Mouse (Mus musculus) liver, embryonic 12.5 days (tissue): ENCODE measurements around the gene Nprl3. TPM values are rescaled to one million over a fixed set of nuclear protein-coding genes. Genes with fewer than 3 reads are reported as not detected.

Experiments used
- ATAC-seq: fragments of 200-750 bp; cut with Nextera tagmentation; 2 replicates; pipeline ENCODE4 v1.8.0; 2017; ENCODE audit warnings: moderate number of reproducible peaks, mild to moderate bottlenecking, moderate library complexity
- H3K27ac ChIP-seq: fragments of 300-500 bp; sonication (generic); 2 replicates; pipeline ENCODE4 v1.5.1; 2016; ENCODE audit warnings: mild to moderate bottlenecking
- H3K27me3 ChIP-seq: fragments of 300-500 bp; sonication (generic); replicated peaks from 2 replicates; pipeline ENCODE4 v1.6.1; 2016; ENCODE audit warnings: mild to moderate bottlenecking, moderate library complexity
- H3K36me3 ChIP-seq: fragments of 300-500 bp; sonication (generic); 2 replicates; pipeline ENCODE4 v1.6.1; 2016; ENCODE audit warnings: mild to moderate bottlenecking, moderate library complexity
- H3K4me1 ChIP-seq: fragments of 300-500 bp; sonication (generic); 2 replicates; pipeline ENCODE4 v1.6.1; 2016
- H3K4me2 ChIP-seq: fragments of 300-500 bp; sonication (generic); 2 replicates; pipeline ENCODE4 v1.6.1; 2016; ENCODE audit warnings: mild to moderate bottlenecking, moderate library complexity
- H3K4me3 ChIP-seq: fragments of 300-500 bp; sonication (generic); 2 replicates; pipeline ENCODE4 v1.5.1; 2016; ENCODE audit warnings: mild to moderate bottlenecking, moderate library complexity
- H3K9ac ChIP-seq: fragments of 300-500 bp; sonication (generic); 2 replicates; pipeline ENCODE4 v1.6.1; 2016; ENCODE audit warnings: mild to moderate bottlenecking, moderate library complexity
- H3K9me3 ChIP-seq: fragments of 300-500 bp; sonication (generic); replicated peaks from 2 replicates; pipeline ENCODE4 v1.6.1; 2016; ENCODE audit warnings: mild to moderate bottlenecking, moderate library complexity
- WGBS: fragments of 180-500 bp; shearing (Covaris S2); methylation state at CpG from one replicate; pipeline ENCODE4 v1.1.7; 2016; ENCODE audit not compliant: insufficient replicate concordance; 5-methylcytosine and 5-hydroxymethylcytosine counted together
- polyA plus RNA-seq: library from polyadenylated mRNA; unstranded; fragments of >200 nt; fragmentation: Nextera tagmentation; extraction: Ambion mirVana; gene quantifications from 2 replicates; pipeline ENCODE4 v1.2.1, GENCODE M21; 2016

The Nprl3 gene
- polyA plus RNA-seq, 1 experiment from 2014 or later: 34.6 TPM

GRCm38 (mm10) chr11:32189434-32189833 is 78.1 kb downstream of the Nprl3 start:
- Histone ChIP-seq H3K4me1 (no peaks in the 10 kb centered on the region), H3K27me3 (0 out of 2 replicates have a peak, but pooled peaks cover 11% of the 10 kb centered on the region), H3K9ac (no peak overlapping the region), H3K9me3 (no peaks in the 10 kb centered on the region), H3K27ac (no peak overlapping the region), H3K36me3 (no peaks in the 10 kb centered on the region), H3K4me3 (no peak overlapping the region), H3K4me2 (no peak overlapping the region)
- 80% methylated on average over 5 of the region's 5 CpGs for WGBS
- no peak for ATAC-seq

DNA sequence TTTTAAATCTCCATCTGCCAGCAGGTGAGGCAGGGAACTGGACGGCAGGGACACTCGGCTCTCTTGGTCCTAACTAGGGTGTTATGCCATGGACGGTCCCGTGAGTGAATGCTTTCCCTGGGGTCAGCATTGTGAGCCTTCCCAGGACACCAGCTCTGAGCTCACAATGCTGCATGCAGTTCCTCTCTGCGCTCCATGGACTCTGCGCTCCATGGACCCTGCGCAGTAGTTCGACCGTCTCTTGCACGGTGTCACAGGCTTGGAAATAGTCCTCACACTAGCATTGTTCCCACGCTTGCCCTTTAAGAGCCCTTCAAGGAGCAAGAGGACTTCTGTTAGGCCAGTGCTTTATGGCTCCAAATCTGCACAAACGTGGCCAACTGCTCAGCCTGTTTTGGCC is 78.6 kb downstream of the Nprl3 start:
- H3K9ac ChIP-seq: no peak overlapping the region
- H3K27ac ChIP-seq: no peak overlapping the region
- H3K4me1 ChIP-seq: no peaks in the 10 kb centered on the region
- no peak for ATAC-seq
- H3K27me3 ChIP-seq: 0 out of 2 replicates have a peak, but pooled peaks cover 11% of the 10 kb centered on the region
- 77% methylated on average over 12 of the region's 12 CpGs for whole genome bisulfite sequencing
- no peak overlapping the region for H3K4me2 ChIP-seq
- H3K4me3 ChIP-seq: no peak overlapping the region
- H3K36me3 ChIP-seq: no peaks in the 10 kb centered on the region
- H3K9me3 ChIP-seq: no peaks in the 10 kb centered on the region

GRCm38 (mm10) chr11:32187256-32187655 is 80.3 kb downstream of the Nprl3 start:
- H3K4me3 ChIP-seq: no peak overlapping the region
- H3K9ac ChIP-seq: no peak overlapping the region
- H3K27ac ChIP-seq: no peak overlapping the region
- H3K9me3 ChIP-seq: no peaks in the 10 kb centered on the region
- no peaks in the 10 kb centered on the region for H3K36me3 ChIP-seq
- 68% methylated on average over 4 of the region's 4 CpGs for WGBS
- H3K4me2 ChIP-seq: no peak overlapping the region
- no peaks in the 10 kb centered on the region for H3K4me1 ChIP-seq
- no peak for ATAC-seq
- 0 out of 2 replicates have a peak, but pooled peaks cover 11% of the 10 kb centered on the region for H3K27me3 ChIP-seq

DNA sequence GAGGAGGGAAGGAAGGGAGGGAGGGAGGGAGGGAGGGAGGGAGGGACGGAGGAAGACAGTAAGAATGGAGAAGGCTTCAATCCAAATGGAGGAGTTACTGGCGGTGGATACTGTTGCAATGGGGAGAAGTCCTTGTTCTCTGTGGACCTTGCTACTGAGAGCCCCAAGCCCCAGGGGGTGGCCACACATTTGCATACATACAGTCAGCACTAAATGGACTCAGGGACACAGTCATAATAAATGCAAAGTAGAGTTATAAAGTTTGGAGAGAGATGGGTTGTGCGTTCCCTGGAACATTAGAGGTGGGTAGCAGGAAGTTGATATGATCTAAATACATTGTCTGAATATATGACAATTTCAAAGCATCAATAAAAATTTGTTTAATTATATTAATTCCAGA is 81.5 kb downstream of the Nprl3 start:
- Histone ChIP-seq H3K9ac (no peak overlapping the region), H3K27me3 (0 out of 2 replicates have a peak, but pooled peaks cover 16% of the 10 kb centered on the region), H3K4me2 (no peak overlapping the region), H3K9me3 (no peaks in the 10 kb centered on the region), H3K27ac (no peak overlapping the region), H3K36me3 (no peaks in the 10 kb centered on the region), H3K4me3 (no peak overlapping the region), H3K4me1 (no peaks in the 10 kb centered on the region)
- 73% methylated on average over 3 of the region's 3 CpGs for WGBS
- no peak for ATAC-seq

- no peak for ATAC-seq
- H3K9ac ChIP-seq: no peak overlapping the region
- H3K36me3 ChIP-seq: no peaks in the 10 kb centered on the region
- H3K4me1 ChIP-seq: no peaks in the 10 kb centered on the region
- no peak overlapping the region for H3K4me3 ChIP-seq
- H3K27ac ChIP-seq: no peak overlapping the region
- H3K4me2 ChIP-seq: no peak overlapping the region
- H3K27me3 ChIP-seq: 0 out of 2 replicates have a peak, but pooled peaks cover 11% of the 10 kb centered on the region
- no peaks in the 10 kb centered on the region for H3K9me3 ChIP-seq
- 76% methylated on average over 8 of the region's 8 CpGs for WGBS
Observed at GRCm38 (mm10) chr11:32184469-32184868, 83.0 kb downstream of the Nprl3 start.

DNA sequence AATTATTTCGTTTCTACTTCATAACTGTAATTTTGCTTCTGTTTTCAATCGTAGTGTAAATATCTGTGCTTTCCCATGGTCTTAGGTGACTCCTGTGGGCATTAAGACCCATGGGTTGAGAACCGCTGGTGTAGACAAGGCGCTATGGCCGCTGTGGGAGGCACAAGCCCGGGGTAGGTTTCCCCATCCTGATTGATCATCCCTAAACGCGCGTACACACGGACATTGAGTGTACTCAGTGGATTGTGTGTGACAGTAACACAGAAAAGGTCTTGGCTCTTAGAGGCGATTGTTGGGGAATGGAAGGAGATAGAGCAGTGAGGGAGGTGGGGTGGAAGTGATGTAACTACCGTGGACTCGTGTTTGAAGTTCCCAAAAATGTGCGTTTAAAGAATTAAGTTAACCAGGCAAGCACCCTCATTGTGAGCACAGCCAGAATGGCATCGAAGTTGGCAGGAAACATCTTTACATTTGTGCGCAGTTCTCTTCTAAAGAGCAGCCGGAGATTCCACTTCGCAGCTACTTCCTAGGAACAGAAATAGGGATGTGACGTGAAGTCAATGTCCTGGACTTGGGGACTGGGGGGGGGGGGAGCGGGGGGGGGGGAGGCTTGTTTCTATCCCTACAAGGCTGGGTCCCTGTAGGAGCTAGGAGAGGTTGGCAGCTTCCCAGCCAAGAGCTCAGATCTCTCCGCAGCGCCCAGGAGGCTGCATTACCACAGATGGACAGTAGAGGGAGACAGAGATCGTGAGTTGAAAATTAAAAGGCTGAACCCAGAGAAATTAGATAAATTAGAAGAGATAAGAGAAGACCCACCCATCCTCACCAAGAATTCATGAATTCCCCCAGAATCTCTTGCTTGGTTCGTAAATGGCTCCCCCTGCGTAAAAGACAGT is 85.3 kb downstream of the Nprl3 start:
- Histone ChIP-seq H3K27me3 (peaks cover 16% of the 10 kb centered on the region; the same call in 1 of the 2 replicates), H3K4me3 (no peak overlapping the region), H3K36me3 (no peaks in the 10 kb centered on the region), H3K9me3 (no peaks in the 10 kb centered on the region), H3K9ac (no peak overlapping the region), H3K4me2 (no peak overlapping the region), H3K27ac (no peak overlapping the region), H3K4me1 (no peaks in the 10 kb centered on the region)
- WGBS: 41% methylated on average over 25 of the region's 25 CpGs
- no peak for ATAC-seq

DNA sequence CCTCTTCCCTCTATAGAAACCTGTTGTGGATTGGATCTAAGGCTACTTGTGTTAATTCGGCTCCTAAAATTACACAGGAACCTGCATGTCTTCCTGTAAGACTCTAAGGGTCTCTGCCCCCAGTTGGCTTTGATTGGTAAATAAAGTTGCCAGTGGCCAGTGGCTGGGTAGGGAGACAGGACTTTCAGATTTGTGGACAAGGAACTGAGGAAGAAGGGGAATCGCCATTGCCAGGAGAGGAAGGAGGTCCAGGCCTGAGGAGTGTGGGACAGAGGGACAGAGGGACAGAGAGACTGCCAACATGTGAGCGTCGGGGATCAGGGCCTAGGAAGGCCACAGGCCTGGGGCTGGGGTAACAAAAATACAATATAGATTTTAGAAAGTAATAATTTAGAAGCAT is 86.3 kb downstream of the Nprl3 start:
- H3K9me3 ChIP-seq: no peaks in the 10 kb centered on the region
- no peak overlapping the region for H3K27ac ChIP-seq
- no peak overlapping the region for H3K9ac ChIP-seq
- no peak for ATAC-seq
- 74% methylated on average over 4 of the region's 4 CpGs for WGBS
- no peak overlapping the region for H3K4me2 ChIP-seq
- no peaks in the 10 kb centered on the region for H3K4me1 ChIP-seq
- no peak overlapping the region for H3K4me3 ChIP-seq
- H3K36me3 ChIP-seq: no peaks in the 10 kb centered on the region
- H3K27me3 ChIP-seq: peaks cover 16% of the 10 kb centered on the region; the same call in 1 of the 2 replicates

GRCm38 (mm10) chr11:32178506-32178905 is 89.0 kb downstream of the Nprl3 start:
- no peak overlapping the region for H3K4me3 ChIP-seq
- peaks cover 11% of the 10 kb centered on the region; the same call in 1 of the 2 replicates for H3K27me3 ChIP-seq
- H3K36me3 ChIP-seq: no peaks in the 10 kb centered on the region
- no peak for ATAC-seq
- H3K9me3 ChIP-seq: no peaks in the 10 kb centered on the region
- WGBS: 61% methylated on average over 1 of the region's 1 CpGs
- H3K4me2 ChIP-seq: no peak overlapping the region
- no peaks in the 10 kb centered on the region for H3K4me1 ChIP-seq
- no peak overlapping the region for H3K9ac ChIP-seq
- H3K27ac ChIP-seq: no peak overlapping the region

Other genes with a start within 250 kb of the Nprl3 start
- 0.22 and 0.30 TPM in 2 replicates for gene Il9r, start 67.4 kb downstream of the Nprl3 start, polyA plus RNA-seq
- 103 TPM in 2 replicates for gene Snrnp25, start 62.3 kb downstream of the Nprl3 start, polyA plus RNA-seq
- gene Rhbdf1, start 45.4 kb downstream of the Nprl3 start, polyA plus RNA-seq: 12.0 and 14.1 TPM in 2 replicates
- 25.7 and 27.2 TPM in 2 replicates for gene Mpg, start 41.2 kb downstream of the Nprl3 start, polyA plus RNA-seq
- 1,859 and 1,982 TPM in 2 replicates for gene Hba-x, start 8.7 kb upstream of the Nprl3 start, polyA plus RNA-seq
- gene Hba-a1, start 15.8 kb upstream of the Nprl3 start, polyA plus RNA-seq: 52,845 and 54,272 TPM in 2 replicates
- gene Hbq1b, start 19.3 kb upstream of the Nprl3 start, polyA plus RNA-seq: 116 and 122 TPM in 2 replicates
- gene Hba-a2, start 28.8 kb upstream of the Nprl3 start, polyA plus RNA-seq: 121,851 and 123,321 TPM in 2 replicates
- 4.2 and 5.2 TPM in 2 replicates for gene Hbq1a, start 32.4 kb upstream of the Nprl3 start, polyA plus RNA-seq
- gene Sh3pxd2b, start 80.1 kb upstream of the Nprl3 start, polyA plus RNA-seq: 2.6 and 3.1 TPM in 2 replicates
- gene Ubtd2, start 187.7 kb upstream of the Nprl3 start, polyA plus RNA-seq: 9.6 and 10.0 TPM in 2 replicates